Mouse (Mus musculus) frontal cortex, postnatal 14 days (tissue): ENCODE results near the gene Fam110a.
A peak's percentile ranks its signal among the peaks of the same experiment; 100 is the strongest.
"Not testable (repeated sequence)": the region's sequence is repeated elsewhere in the genome, so short reads cannot be mapped to it uniquely, and the experiment has no call there.

Experiments
- DNase-seq, 2 experiments: peaks; one replicate each; pipeline ENCODE4 v3.0.0; 2022; ENCODE audit warnings: low spot score in 2 of 2

Fam110a gene

GRCm38 (mm10) chr2:151997190-151997575, 17.2 kb upstream of the Fam110a start:
- not testable (repeated sequence) for DNase-seq

DNA sequence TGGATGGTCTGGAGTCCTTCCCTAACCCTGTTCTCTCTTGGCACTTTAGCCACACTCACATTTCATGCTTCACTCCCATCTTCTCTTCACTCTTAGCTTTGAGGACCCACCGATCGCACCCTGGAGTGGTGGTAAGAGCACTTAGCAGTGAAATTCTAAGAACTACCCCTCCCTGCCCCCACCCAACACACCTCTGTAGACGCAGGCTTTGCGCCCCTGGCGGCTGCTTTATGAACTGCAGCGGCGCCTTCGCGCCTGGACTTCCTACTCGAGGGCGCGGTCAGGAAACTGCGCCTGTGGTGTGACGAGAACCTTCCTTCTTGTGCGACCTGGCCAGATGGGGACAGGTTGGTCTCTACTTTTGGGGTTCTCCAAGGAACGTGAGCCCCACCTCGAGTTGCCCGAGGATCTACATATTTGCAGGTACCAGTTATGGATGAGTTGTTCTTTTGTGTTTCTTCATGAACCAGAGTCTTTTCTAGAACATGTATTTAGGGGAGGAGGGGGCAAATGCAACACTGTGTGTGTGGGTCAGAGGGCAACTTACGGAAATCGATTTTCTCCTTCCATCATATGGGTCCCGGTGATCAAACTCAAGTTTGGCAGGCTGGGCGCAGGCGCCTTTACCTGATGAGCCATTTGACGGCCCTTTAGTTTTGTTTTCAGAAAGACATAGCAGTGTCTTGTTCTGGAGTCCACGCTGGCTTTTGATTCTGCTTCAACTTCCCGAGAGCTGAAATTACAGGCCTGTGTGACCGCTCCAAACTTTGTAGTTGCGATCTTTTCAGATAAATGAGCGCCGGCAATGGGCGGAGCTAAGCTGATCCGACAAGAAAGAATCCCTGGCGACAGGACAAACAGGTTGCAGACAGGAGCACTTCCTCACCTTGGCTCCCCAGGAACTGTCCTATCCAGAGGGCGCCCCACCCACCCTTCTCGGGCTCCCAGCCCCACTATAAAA, 16.5 kb upstream of the Fam110a start, which contains the start of gene Slc52a3:
Gene Slc52a3 (plus strand): TSS at position 283 of the 961 bp plus-strand sequence.
- peak in 1 of 2 experiments; percentile 81 for DNase-seq

GRCm38 (mm10) chr2:151994350-151995122, 14.5 kb upstream of the Fam110a start:
- DNase-seq, result peak; percentile 58 to 74

DNA sequence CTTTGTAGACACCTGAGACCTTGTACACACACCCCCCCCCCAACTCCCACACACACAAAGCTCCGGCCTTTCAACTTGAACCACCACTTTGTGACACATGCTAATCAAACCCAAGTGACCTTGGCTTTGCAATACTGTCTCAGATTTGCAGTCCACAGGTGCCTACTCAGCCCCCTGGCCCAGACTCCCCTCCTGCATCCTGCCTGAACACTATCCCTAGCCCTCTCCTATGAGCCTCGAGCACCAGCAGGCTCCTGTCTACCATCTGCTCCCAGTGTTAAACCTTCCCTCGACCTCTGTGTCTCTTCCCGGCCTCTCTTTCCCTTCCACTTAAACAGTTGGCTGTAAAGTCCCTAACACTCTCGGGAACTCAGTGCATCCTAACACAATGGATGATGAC, 11.4 kb upstream of the Fam110a start:
- DNase-seq, result no peak

DNA sequence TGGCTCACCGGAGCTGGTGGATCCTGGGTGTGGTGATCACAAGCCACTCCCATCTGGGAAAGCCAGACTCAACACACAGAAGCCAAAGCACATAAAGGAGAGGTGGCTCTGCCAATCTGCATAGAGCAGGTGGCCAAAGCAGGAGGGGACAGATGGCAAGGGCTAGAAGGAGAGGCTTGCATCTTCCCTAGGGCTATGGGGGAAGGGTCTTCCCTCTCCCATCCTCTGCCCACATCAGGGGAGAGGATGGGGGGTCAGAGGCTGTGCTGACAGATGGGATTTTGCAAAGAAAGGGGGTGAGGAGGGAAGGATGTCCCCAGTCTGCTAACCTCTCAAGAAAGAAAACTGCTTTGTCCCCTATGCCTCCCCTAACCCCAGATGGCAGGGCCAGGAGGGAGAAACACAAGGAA, 11.0 kb upstream of the Fam110a start:
- DNase-seq, result no peak

- no peak for DNase-seq
Measured at GRCm38 (mm10) chr2:151988978-151989377, 9.0 kb upstream of the Fam110a start.

DNA sequence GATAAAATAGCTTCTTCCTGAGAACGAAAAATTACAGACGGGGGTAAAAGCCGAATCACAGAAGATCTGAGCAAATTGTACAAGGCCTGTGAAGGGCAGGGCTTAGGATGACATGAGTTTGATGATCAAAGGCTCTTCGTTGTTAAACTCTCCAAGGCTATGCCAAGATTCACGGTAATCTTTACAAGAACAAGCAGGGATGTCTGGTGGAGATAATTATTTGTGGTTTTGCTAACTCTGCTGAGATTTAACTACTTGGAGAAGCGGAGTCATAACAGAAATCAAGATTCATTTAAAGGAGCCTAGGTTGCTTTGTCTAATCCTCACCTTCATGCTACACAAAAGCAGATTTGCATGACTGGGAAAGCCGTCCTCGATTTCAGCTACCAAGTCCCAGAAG, 6.9 kb upstream of the Fam110a start:
- DNase-seq, result no peak

DNA sequence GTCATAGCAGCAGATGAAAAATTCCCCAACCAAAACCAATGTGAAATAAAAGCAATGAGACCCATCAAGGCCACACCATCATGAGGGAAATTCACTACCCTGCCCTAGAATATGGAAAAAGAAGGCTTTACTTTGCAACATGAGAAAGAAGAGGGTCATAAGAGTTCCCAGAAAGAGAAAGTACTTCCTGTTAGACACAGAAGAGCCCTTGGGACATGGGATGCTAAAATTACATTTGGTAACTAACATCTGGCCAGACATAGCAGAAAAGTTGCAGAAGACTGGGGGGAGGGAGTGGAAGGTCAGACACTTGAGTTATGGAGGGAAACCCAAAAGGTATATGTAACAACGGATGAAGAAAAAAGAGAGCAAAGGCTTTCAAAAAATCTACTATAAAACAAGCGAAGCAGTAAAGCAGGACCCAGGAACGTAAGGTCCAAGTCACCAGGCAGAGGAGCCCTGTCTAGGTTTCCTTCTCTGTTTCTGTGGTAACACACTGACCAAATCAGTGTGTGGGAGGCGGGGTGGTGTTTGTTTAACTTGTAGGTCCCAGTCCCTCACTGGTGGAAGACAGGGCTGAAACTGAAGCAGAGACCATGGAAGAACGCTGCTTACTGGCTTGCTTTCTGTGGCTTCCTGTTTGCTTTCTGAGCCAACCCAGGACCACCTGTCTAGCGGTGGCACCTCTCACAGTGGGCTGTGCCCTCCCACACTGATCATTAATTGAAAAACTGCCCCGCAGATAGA, 5.6 kb upstream of the Fam110a start:
- no peak for DNase-seq

- DNase-seq, result no peak
Measured at GRCm38 (mm10) chr2:151984019-151984418, 4.0 kb upstream of the Fam110a start.

DNA sequence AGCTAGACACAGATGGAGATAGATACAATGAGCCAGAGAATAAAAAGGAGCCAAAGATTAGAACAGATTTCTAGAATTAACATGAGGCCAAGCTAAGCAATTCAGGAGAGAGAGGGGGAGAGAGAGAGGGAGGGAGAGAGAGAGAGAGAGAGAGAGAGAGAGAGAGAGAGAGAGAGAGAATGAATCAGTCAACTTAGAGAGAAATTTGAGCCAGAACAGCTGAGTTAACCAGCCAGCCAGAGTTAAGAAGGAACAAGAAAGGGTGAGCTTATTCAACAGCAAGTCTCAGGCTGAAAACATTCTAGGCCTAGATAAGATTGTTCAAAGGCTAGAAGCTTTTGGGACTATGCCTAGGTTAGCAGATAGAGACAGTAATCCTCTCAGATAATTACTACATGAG, 2.5 kb upstream of the Fam110a start:
- no peak for DNase-seq

DNA sequence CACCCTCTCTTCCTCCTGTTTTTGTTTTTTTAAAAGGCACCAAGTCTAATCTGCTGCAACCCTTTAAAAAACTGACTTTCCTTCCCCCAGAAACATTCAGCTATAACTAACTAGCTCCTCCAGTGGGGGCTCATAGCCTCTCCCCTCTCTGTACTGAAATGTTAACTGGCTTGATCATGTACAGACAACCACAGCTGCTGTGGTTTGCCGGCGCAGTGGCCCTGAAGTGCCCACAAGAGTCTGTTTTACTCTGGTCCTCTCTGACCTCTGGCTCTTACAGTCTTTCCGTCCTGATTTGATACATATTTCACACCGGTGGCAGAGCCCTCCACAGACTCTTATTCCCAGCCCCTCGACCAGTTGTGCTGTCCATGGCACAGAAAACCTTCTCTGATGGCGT, 1.2 kb upstream of the Fam110a start:
- DNase-seq, result no peak

DNA sequence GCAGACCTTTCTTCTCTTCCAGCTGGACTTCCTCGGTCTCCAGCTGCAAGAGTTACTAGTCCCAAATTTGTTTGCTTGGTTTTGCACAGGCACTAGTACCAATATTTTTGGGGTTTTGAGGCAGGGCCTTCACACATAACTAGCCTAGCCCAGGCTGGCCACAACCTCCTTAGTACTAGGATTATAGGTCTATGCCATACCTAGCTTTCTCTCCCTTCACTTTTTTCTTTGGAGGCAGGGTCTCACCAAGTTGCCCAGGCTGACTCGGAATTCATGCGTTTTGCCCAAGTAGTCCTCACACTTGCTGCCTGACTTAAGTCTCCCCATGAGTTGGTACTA, 305 bp upstream of the Fam110a start:
- no peak for DNase-seq

DNA sequence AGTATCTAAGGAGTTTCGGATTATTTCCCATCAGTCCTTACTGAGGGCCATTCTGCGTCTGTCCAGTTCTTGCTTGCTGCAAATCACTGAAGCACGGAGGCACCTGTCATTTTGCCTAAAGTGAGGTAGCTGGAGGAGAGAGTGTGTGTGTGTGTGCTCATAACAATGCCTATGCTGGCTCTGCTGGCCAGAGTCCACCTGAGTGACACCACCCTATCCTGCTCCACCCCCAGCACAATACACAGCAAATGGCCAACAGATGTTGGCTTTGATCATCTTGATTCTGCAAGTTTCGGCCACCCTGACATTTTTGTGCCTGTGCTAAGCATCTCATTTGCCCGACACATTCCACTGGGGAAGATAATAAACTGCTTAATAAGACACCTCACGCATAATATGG, 1.5 kb downstream of the Fam110a start:
- DNase-seq, result no peak

DNA sequence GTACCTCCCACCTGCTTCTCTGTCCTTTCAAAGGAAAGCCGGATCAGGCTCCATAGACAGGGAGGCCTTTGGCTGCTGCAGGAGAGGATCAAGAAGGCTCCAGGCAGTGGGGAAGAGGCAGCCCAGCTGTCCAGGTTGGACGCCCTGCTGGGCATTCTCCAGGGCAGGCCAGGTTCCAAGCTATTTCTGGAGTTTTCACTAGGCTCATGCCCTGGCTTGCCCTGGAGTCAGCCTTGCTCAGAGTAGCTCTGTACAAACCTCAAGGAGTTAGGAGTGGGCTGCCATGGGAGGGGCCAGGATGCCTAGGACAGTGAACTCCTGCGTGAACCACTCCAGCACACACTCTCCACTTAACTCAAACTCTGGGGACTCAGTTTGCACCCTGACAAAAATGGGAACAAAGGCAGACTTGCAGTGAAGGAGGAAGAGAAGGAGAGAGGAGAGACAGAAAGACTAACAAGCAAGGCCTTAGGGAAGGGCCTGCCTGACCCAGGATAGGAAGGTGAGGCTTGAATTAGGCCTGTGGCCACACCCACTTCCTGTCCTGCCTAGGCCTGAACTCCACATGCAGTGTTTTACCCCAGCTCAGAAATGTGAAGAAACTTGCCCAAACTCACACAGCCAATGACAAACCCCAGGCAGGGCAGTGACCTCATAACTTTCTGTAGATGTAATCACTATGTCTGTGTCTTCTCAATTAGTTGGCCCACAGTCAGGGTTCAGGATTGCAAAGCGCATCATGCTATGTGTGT, 2.2 kb downstream of the Fam110a start:
- no peak for DNase-seq

DNA sequence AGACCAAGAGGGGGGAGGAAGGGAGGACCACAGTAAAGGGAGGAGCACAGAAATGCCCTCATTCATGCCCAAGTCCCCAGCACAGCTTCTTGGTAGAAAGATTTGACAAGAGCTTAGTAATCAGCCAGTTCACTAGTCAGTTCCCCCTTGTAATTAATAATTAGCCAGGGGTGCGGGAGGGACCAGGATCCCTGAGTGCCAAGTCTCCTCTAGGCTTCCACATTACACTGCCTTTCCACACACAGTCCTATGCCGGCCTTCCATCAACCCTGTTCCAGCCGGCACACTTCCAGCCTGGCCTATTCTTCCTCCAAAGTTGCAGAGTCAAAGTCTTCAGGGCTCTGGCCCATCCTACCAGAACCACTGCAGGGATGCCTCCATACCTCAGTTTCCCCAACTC, 4.0 kb downstream of the Fam110a start:
- no peak for DNase-seq

DNA sequence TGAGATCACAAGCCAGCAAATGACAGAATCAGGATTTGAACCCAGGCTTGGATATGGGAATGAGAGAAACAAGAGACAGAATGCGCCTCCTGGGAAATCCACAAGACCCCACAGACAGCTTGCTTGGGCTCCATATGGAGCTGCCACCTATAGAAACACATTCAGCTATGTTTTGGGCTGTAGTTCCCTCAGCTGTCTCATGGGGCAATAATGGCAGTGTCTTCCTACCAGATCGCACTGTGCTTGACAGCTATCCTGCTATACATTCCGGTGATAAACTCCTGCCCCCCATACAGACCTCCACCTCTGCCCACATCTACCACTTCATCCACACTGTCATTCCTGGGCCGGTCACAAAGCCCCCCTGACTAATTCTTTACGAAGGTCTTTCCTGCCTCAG, 4.7 kb downstream of the Fam110a start:
- no peak for DNase-seq

DNA sequence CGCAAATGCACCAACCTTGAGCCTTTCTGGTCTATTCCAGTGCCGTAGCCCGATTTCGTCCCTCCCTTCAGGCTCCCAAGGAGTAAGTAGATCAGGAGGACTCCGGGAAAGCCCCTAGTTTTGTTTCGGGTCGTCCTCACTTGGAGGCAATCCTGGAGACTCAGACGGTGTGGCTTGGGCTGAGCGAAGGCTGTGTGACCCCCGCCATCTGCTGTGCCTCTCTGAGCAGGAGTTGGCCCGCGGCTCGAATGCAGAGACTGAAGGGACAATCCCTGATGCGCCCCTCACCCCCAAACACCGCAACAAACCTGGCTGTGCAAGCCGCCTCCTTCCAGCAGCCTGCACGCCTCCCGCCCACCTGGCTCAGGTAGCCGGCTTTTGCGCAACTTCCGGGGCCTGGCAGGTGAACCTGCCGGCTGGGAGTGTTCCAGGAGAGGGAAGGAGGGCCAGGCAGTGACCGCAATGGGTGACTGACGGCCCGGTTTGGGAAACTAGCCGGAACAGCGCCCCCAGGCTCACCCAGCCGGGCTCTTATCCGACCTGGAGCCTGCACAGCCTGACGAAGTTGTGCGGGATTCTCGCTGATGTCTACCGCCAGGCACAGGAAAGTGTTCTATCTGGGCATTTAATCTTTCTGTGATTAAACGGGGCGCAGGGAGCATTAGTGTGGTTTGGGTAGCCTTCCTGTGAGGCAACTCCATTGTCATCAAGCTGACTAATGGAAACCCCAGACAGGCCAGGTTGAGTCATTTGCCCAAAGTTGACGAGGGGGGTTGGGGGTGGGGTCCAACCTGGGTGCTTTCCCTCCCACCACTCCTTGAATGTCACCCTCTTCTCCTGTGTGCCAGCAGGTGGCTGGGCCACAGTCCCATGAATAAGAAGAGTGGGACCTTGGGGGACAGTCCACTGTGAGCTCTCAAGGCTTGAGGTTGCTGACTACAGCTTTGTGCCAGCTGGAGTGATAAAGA, 6.1 kb downstream of the Fam110a start:
- no peak for DNase-seq

- DNase-seq, result no peak
Measured at GRCm38 (mm10) chr2:151972880-151973594, 7.0 kb downstream of the Fam110a start.

DNA sequence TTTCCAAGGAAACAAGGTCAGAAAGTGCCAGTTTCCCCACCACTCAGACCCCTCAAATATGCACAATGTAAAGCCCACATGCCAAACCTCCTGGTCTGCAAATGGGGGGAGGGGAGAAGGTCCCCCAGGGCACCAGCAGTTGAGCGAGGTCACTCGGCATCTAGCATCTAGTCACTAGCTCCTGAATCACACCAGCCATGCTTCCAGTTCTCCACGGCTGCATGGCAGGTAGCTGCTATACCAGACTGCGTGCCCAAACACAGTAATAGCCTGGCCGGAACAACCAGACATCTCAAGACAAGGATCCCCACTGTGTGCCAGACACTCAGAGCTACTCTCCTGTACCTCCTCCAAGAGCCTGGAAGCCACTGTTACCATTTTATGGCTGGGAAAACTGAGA, 8.3 kb downstream of the Fam110a start:
- no peak for DNase-seq
